Mouse (Mus musculus) retina, adult 2 months (tissue): ENCODE measurements at regions not wholly inside any gene's neighbourhood (a gene's known extent, or its start where the extent isn't known, plus 50 kb on each side); places are given as distances from the start of the nearest gene placed in this dataset.

Source experiments
- DNase-seq: peaks from one replicate; pipeline ENCODE4 v3.0.0-alpha.2; 2012; ENCODE audit warnings: low read depth, low spot score

DNA sequence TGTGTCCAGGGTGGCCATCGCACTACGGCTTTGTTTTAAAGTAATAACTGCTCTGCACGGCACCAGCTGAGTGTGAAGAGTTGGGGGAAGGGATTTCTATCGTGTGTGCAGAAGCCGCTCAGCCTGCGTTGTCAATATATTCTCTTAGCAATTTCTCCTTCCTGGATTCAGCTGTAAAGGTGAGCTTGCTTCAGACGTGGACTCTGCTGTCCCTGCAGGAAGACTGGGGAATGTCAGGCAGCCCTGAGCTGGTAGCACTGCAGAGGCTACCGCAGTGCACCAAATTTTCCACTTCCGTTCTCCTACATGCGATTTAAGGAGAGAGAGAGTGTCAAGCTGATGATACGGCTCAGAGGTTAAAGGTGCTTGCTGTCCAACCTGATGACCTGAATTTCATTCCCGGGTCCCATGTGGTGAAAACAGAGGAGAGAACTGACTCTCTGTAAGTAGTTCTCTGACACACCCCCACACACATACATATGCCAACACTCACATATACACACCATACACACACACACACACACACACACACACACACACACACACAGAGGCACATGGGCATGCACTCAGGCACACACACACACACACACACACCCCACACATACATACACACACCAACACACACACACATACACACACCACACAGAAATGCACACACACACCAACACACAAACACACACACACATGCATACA lies 59.9 kb upstream of the Prelid3b start:
- DNase-seq = no peak

DNA sequence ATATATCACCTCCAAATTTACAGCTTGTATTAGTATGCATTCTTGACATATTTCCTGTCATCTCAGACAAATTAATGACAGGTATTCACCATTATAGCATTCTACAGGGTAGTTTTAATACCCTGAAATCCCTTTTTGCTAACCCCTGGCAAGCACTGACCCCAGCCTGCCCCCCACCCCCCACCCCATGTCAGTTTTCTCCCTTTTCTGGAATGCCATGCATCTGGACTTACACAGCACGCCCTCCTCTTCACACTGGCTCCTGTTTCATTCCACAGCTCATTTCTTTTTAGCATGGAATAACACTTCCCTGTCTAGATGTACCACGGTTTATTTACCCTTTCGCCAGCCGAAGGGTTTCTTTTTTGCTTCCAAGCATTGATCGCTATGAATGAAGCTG lies 67.8 kb upstream of the Prelid3b start:
- no peak for DNase-seq

DNA sequence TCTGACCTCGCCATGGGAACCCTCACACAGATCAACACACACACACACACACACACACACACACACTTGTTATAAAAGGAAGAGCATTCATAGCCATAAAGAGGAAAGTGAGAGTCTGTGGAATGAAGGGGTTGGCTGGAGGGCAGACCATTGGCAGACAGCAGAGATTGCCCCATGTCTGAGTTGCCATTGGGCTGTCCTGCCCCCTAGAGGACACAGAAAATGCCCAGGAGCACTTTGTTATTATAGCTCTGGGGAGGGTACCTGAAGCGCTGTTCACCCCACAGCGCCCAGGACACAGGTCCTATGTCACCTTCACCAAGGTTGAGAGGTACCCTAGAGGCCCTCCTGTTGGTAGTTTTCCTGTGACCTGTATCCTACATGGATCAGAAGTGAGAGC lies 74.3 kb upstream of the Prelid3b start:
- DNase-seq = no peak

DNA sequence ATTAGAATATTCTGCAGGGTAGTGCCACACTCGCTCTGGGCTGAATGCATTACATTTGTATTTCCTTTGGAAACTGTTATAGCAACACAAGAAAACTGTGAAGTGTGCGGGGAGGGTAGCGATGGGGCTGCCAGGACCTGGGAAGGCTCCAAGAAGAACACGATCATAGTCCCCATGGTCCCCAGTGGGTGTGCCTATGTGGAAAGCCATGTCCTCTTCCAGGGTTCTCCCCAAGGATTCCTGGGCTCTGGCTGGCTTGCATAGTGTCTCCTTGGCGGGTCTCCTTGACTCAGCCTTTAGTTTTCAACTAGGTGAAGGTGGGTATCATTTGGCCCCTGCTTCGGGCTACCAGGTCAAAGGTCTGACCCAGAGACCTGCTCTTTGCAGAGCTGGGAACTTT lies 74.8 kb upstream of the Prelid3b start:
- no peak for DNase-seq

DNA sequence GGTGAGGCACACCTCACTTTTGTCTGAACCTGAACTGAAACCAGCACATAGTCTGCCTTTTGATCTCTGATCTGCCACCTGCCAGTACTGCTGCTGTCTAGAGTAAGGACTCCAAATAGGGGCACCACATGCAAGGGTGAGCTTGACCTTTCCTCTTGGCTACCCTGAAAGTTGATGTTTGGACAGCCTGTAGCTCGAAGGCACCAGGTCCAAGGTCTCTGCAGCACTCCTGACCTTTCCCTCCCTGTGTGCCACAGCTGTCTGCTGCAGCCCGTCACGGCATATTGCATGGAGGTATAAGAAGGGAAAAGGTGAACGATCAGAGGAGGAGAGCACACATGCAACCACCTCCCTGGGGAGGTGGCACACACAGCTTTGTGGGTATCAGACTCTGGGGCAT lies 75.9 kb upstream of the Prelid3b start:
- no peak for DNase-seq

DNA sequence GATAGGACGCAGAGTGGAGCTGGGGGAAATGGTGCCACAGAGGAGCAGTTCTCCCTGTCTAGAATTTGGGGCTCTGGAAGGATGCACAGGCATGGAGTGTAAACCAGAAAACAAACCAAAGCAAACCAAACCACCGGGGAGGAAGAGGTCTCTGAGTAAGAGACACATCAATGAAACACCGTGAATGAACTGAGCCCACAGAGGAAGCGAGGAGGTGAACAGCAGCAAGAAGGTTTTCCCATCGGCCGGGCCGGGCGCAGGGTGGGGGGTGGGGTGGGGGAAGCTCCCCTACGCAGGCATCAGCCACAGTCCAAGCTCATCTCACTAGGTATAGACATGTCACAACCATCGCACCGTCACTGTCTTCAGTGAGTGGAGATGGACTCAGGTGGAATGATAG lies 82.9 kb upstream of the Prelid3b start:
- no peak for DNase-seq

DNA sequence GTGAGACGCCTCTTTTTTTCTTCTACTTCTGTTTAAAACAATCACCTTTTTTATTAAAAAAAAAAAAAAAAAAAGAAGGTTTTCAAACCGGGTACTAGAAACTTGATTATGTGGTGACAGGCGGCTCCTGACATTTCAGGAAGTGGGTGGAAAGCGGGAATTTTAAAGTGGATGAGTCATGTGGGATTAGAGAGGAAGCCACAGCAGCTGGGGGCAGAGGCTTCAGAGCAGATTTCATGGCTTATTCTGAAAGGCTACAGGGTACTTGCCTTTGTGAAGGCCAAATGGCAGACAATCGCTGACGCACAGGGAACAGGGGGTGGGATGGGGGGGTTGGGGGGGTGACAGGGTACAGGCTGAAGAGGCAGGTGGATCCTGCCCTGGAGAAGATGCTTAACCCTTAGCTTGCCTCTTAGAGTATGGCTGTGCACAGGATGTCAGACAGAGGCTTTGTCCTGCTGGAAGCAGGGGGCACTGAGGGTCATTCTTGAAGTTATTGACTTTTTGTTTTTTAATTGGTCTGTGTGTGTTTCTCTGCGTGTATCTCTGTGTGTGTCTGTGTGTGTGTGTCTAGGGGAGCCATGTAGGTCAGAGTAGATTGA lies 81.4 kb upstream of the Zfp831 start:
- peak; percentile 6 for DNase-seq

DNA sequence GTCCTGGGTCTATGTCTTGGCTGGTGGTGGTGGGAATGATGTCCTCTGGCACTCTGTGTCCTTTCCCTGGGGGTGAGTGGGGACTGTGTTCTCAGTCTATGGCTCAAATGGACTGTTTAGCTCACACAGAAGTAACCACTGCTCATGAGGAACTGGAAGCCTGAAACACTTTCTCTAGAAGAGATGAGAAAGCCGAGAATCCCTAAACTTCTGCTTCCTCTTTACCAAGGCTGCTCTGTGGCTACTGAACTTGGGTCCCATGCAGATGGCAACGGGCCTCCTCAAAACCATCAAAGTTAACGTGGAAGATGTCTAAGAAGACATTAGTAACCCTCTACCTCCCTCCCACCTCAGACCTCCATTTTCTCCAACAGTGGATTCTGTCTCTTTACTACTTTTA lies 79.4 kb upstream of the Zfp831 start:
- DNase-seq = no peak

DNA sequence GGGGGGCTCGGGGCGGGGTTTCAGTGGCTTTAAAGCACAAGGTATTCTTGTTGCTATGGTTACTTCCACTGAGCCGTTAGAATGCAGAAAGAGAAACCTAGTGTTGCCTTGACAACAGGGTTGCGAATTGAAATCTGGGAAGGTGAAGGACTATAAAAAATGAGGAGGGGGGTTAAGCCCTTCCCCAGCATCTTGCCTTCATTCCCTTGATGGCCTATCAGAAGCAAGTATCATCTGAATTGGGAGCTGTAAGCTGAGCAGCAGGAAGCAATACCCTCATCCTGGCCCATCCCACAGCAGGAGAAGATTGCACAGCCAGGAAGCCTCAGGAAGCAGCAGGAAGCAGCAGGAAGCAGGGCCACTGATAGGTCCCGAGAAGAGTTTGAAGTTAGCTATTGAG lies 78.5 kb upstream of the Zfp831 start:
- DNase-seq = no peak

DNA sequence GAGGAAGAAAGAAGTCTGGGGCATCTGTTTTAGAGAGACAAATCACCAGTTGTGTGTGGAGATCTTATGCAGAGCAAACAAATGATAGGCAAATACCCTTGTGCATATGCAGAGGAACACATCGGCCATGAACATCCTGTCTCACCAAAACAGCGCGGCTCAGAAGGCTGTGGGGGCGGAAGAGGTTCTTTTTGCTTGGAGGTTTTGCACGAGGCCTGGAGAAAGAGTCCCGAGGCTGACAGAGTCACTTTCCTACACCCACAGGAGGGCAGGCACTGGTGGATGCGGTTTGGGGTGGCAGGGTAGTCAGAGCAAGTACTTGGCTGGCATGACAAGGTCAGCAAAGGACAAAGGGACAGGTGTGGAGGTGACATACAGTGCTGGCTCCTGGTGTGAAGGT lies 77.4 kb upstream of the Zfp831 start:
- DNase-seq = no peak

DNA sequence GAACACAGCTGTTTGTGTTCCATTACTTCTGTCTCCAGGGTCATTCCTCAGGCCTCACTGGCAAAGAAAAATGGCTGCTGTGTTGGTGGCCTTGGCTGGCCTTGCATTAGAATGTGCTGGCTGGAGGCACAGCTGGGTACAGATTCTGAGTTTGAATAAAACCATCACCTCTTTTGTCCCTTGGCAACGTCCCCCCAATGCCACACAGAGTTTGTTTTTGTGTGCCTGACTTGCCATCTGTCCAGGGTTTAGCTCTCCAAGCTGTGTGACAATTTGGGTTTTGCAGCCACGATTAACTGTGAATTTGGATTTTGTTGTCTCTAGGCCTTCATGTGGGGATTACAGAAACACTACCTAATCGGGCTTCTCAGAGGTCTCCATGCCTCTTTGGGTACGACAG lies 76.6 kb upstream of the Zfp831 start:
- DNase-seq = no peak

DNA sequence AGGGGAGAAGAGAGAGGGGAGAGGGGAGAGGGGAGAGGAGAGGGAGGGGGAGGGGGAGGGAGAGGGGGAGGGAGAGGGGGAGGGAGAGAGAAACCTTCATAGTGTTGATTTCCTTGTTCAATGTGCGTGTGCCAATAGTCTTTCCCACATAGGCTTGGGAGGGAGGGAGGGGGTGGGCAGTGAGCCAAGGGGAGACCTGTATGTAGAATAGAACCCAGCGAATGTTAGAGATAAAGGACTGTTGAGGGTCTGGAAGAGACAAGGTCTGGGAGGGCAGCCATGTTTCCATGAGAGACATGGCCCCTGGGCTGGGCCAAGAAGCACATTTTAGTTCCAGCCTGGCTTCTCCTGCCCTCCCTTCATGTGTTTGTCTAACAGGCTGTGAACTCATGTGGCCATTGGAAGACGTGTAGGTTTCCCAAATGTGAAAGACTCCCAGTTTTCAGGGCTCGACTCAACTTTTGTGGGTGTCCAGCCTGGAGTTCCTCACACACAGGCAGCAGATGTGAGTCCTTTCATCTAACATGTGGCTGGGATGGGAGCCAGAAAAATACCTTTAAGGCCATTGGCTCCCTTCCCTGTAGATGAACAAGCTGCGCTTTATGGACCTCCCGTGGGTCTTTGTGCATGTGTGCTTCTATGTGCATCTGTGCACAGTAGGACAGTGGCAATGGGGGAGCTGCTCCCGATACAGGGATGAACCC lies 68.4 kb upstream of the Zfp831 start:
- DNase-seq = no peak

DNA sequence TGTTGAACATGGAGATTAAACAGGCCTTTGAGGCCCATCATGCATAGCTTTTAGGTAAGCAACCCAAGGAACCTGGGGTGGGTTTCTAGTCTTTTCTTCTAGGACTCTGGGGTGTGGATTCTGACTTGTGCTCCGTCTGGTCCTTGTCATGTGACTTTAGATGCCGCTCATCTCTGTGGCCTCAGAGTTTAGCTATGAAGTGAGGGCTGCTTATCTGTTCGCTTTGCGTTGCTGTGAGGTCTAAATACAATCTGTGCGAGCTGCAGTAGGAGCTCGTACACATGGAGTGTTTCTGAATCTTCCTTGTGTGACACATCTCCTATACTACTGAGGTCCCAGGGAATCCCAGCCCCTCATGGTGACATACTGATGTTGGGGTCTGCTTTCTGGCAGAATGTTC lies 67.8 kb upstream of the Zfp831 start:
- no peak for DNase-seq

DNA sequence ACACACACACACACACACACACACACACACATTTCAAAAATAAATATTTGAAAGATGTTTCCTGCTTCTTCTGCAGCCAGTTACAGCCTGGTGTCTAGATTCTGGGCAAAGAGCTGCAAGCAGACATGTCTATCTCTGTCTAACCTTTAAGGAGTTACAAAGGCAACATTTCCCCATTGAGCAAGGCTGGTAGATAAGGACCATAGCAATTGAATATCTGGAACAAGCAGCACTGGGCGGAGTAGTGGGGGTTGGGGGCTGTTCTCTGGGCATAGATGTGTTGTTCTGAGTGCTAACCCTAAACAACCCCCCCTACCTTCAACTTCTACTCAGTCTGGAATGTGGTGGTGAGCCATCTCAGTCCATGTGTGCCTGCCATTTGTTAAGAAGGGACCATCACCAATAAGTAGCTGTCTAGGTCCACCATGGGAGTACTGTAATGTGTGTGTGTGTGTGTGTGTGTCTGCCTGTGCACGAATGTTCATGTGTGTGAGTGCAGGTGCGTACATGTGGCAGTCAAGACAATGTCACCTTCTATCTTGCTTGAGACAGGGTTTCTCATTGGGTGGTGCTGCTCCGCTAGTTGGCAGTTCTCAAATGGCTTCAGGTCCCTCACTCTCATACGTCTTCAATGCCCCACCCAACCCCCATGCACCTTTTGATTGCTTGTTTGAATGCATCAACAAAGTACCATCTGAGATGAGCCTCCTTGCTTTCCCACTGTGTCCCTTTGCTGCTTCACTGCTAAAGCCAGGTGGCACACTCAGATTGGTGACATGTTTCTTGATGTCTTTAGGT lies 62.2 kb upstream of the Zfp831 start:
- no peak for DNase-seq

DNA sequence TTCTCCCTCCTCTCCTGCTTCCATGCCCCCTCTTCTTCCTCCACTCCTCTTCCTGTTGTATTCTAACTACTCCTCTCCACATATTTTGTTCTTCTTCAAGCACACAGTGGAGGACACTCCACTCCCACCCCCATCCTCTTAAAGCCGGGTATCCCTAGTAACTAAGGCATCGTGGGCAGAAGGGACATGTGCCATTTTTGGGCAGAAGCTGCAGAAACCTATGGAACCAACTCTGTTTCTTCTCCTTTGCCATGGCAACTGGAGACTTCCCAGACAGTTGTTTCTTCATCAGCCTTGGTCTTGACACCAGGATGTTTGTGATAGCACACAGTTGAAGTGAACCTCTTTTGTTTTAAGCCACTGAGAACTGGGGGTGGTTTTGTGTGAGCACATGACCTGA lies 59.1 kb upstream of the Zfp831 start:
- DNase-seq = no peak
